Mouse (Mus musculus) liver, adult 2 months (tissue): ENCODE data around the gene Hook2.

Experiments used
- CTCF ChIP-seq: fragments of 200-500 bp; IDR thresholded peaks from 2 replicates; pipeline ENCODE4 v1.5.1; 2011; ENCODE audit warnings: low read depth, low read length, control low read depth
- POLR2A ChIP-seq: fragments of 200-500 bp; IDR thresholded peaks from 2 replicates; pipeline ENCODE4 v1.6.1; 2011; ENCODE audit warnings: low read length, control low read depth; ENCODE audit not compliant: insufficient read depth; ENCODE audit errors: extremely low read depth

- no peak for TF ChIP-seq CTCF
- no peak for TF ChIP-seq POLR2A
Measured at GRCm38 (mm10) chr8:84966603-84967002, 23.8 kb upstream of the Hook2 start.
